Mouse (Mus musculus) spleen, postnatal 36 days (tissue): Measurements from ENCODE around the gene Nrip3.

Source experiments
- DNase-seq, 2 experiments: peaks; one replicate each; pipeline ENCODE4 v3.0.0; 2022; ENCODE audit warnings: low spot score in 2 of 2, mixed read lengths in 1 of 2

Gene Nrip3

GRCm38 (mm10) chr7:109781470-109782203 is at the start of gene Nrip3:
Gene Nrip3 (minus strand): TSS chr7:109782025.
- peak; percentile 49 to 62 for DNase-seq

GRCm38 (mm10) chr7:109831376-109831775 is 49.6 kb upstream of the Nrip3 start:
- DNase-seq, result no peak

GRCm38 (mm10) chr7:109826911-109827310 is 45.1 kb upstream of the Nrip3 start:
- DNase-seq, result no peak

GRCm38 (mm10) chr7:109825293-109825692 is 43.5 kb upstream of the Nrip3 start:
- no peak for DNase-seq

- DNase-seq, result peak in 1 of 2 experiments; percentile 21
These were observed 36.8 kb upstream of the Nrip3 start for GRCm38 (mm10) chr7:109818600-109818999.

- DNase-seq, result peak; percentile 13 to 56
These were observed 36.1 kb upstream of the Nrip3 start for GRCm38 (mm10) chr7:109817954-109818353.

- DNase-seq, result no peak
These were observed 31.7 kb upstream of the Nrip3 start for GRCm38 (mm10) chr7:109813330-109814140.

- DNase-seq, result no peak
These were observed 26.0 kb upstream of the Nrip3 start for GRCm38 (mm10) chr7:109807616-109808485.

- peak in 1 of 2 experiments; percentile 29 for DNase-seq
These were observed 23.0 kb upstream of the Nrip3 start for GRCm38 (mm10) chr7:109804843-109805242.

GRCm38 (mm10) chr7:109804355-109804754 is 22.5 kb upstream of the Nrip3 start:
- DNase-seq, result no peak

GRCm38 (mm10) chr7:109803516-109803915 is 21.7 kb upstream of the Nrip3 start:
- no peak for DNase-seq

GRCm38 (mm10) chr7:109800626-109801025 is 18.8 kb upstream of the Nrip3 start:
- no peak for DNase-seq

GRCm38 (mm10) chr7:109799168-109799567 is 17.3 kb upstream of the Nrip3 start:
- DNase-seq, result no peak

- no peak for DNase-seq
These were observed 13.7 kb upstream of the Nrip3 start for GRCm38 (mm10) chr7:109795564-109795963.

GRCm38 (mm10) chr7:109794556-109794955 is 12.7 kb upstream of the Nrip3 start:
- no peak for DNase-seq

GRCm38 (mm10) chr7:109792759-109793158 is 10.9 kb upstream of the Nrip3 start:
- peak; percentile 35 to 36 for DNase-seq

GRCm38 (mm10) chr7:109790818-109791217 is 9.0 kb upstream of the Nrip3 start:
- DNase-seq, result no peak

- no peak for DNase-seq
These were observed 6.0 kb upstream of the Nrip3 start for GRCm38 (mm10) chr7:109787860-109788259.

GRCm38 (mm10) chr7:109783281-109783680 is 1.5 kb upstream of the Nrip3 start:
- DNase-seq, result no peak

GRCm38 (mm10) chr7:109781087-109781469 is 747 bp downstream of the Nrip3 start:
- DNase-seq, result peak in 1 of 2 experiments; percentile 22

- no peak for DNase-seq
These were observed 9.6 kb downstream of the Nrip3 start for GRCm38 (mm10) chr7:109772251-109772650.
